Mouse (Mus musculus) myocyte (in vitro differentiated cells): Measurements from ENCODE around the gene Ppp1r10. TPM values are rescaled to one million over a fixed set of nuclear protein-coding genes. Genes with fewer than 3 reads are reported as not detected.
A peak's percentile ranks its signal among the peaks of the same experiment; 100 is the strongest.

Source experiments
- H3K27me3 ChIP-seq: one replicate; pipeline ENCODE4 v1.6.1; 2011; ENCODE audit not compliant: control insufficient read depth, insufficient read depth, insufficient read length
- H3K36me3 ChIP-seq: one replicate; pipeline ENCODE4 v1.6.1; 2011; ENCODE audit not compliant: control insufficient read depth, insufficient read depth
- H3K4me2 ChIP-seq: one replicate; pipeline ENCODE4 v1.6.1; 2011; ENCODE audit warnings: low read depth, control low read depth
- H3K4me3 ChIP-seq: one replicate; pipeline ENCODE4 v1.5.1; 2011; ENCODE audit warnings: mild to moderate bottlenecking, control low read depth, moderate library complexity
- H3K79me2 ChIP-seq: one replicate; pipeline ENCODE4 v1.6.1; 2011; ENCODE audit not compliant: control insufficient read depth, insufficient read depth
- H3ac ChIP-seq: one replicate; pipeline ENCODE4 v1.6.1; 2011; ENCODE audit not compliant: control insufficient read depth, insufficient read length
- CEBPB ChIP-seq: IDR thresholded peaks from 2 replicates; pipeline ENCODE4 v1.6.1; 2011; ENCODE audit warnings: mild to moderate bottlenecking, moderate library complexity; ENCODE audit not compliant: poor library complexity, insufficient read depth, severe bottlenecking
- E2F4 ChIP-seq: IDR thresholded peaks from one replicate; pipeline ENCODE4 v1.6.1; 2011; ENCODE audit warnings: mild to moderate bottlenecking, control low read depth, moderate library complexity; ENCODE audit not compliant: insufficient read depth
- MAX ChIP-seq: IDR thresholded peaks from one replicate; pipeline ENCODE4 v1.6.1; 2011; ENCODE audit warnings: low read depth, mild to moderate bottlenecking, control low read depth
- MYOD1 ChIP-seq, 3 experiments: IDR thresholded peaks; one replicate each; pipeline ENCODE4 v1.6.1; 2011; ENCODE audit warnings: control low read depth in 2 of 3, low read depth in 2 of 3, mild to moderate bottlenecking in 2 of 3, moderate library complexity in 1 of 3; ENCODE audit not compliant: insufficient read length in 2 of 3, control insufficient read depth in 1 of 3
- MYOG ChIP-seq, 3 experiments: IDR thresholded peaks; one replicate each; pipeline ENCODE4 v1.6.1; 2011; ENCODE audit warnings: control low read depth in 2 of 3, low read depth in 2 of 3, mild to moderate bottlenecking in 2 of 3; ENCODE audit not compliant: insufficient read length in 2 of 3, control insufficient read depth in 1 of 3, insufficient read depth in 1 of 3
- POLR2A ChIP-seq: IDR thresholded peaks from one replicate; pipeline ENCODE4 v1.6.1; 2011; ENCODE audit warnings: low read depth, mild to moderate bottlenecking, control low read depth, moderate library complexity; ENCODE audit not compliant: insufficient read length
- POLR2AphosphoS2 ChIP-seq: IDR thresholded peaks from one replicate; pipeline ENCODE4 v1.6.1; 2011; ENCODE audit warnings: low read depth, control low read depth; ENCODE audit not compliant: insufficient read length
- REST ChIP-seq: IDR thresholded peaks from one replicate; pipeline ENCODE4 v1.6.1; 2011; ENCODE audit warnings: mild to moderate bottlenecking, control low read depth, moderate library complexity; ENCODE audit not compliant: insufficient read depth, insufficient read length
- SRF ChIP-seq: IDR thresholded peaks from one replicate; pipeline ENCODE4 v1.6.1; 2011; ENCODE audit warnings: low read depth; ENCODE audit not compliant: control insufficient read depth, insufficient read length
- TCF12 ChIP-seq: IDR thresholded peaks from one replicate; pipeline ENCODE4 v1.6.1; 2011; ENCODE audit warnings: mild to moderate bottlenecking, control low read depth; ENCODE audit not compliant: poor library complexity, insufficient read depth, severe bottlenecking
- TCF3 ChIP-seq: IDR thresholded peaks from one replicate; pipeline ENCODE4 v1.6.1; 2011; ENCODE audit warnings: low read depth, control low read depth; ENCODE audit not compliant: insufficient read length
- USF1 ChIP-seq: IDR thresholded peaks from one replicate; pipeline ENCODE4 v1.6.1; 2011; ENCODE audit warnings: low read depth, mild to moderate bottlenecking, control low read depth, moderate library complexity
- polyA plus RNA-seq: library from polyadenylated mRNA; unstranded; fragments of >200 nt; fragmentation: generic; extraction: Trizol; gene quantifications from one replicate; pipeline ENCODE4 v1.2.1, GENCODE M21; 2012; ENCODE audit warnings: missing spikeins

Gene Ppp1r10
- polyA plus RNA-seq, 1 experiment, result 32.9 TPM

- Histone ChIP-seq H3K4me3 (peak overlapping the region; percentile 95), H3K36me3 (peaks cover 4% of the 10 kb centered on the region), H3K4me2 (peak overlapping the region; percentile 97), H3K79me2 (peaks cover 39% of the 10 kb centered on the region), H3ac (peak overlapping the region; percentile 38), H3K27me3 (no peaks in the 10 kb centered on the region)
- peak; percentile 55 for TF ChIP-seq POLR2AphosphoS2
- TF ChIP-seq USF1, result no peak
- 0 out of 2 replicates have a peak, but pooled peaks have one; percentile 37 for TF ChIP-seq CEBPB
These were observed 62.7 kb downstream of the Ppp1r10 start for GRCm38 (mm10) chr17:35978811-35979400.

GRCm38 (mm10) chr17:35979401-35980362, 63.4 kb downstream of the Ppp1r10 start, which contains the start of the genes Gnl1 and Prr3:
TSS of gene Gnl1 (plus strand) at chr17:35979851.
TSS of gene Prr3 (minus strand) at chr17:35980236.
- TF ChIP-seq TCF3, result no peak
- peak in 1 of 3 experiments; percentile 2 for TF ChIP-seq MYOG (IDR thresholded peaks at IDR 0.05; ENCODE audit: control insufficient read depth in 1 of 3, insufficient read depth in 1 of 3, insufficient read length in 2 of 3, low read depth in 2 of 3)
- H3K27me3 ChIP-seq, result no peaks in the 10 kb centered on the region
- H3K4me2 ChIP-seq, result peak within 1 kb of the TSS; percentile 97
- H3K36me3 ChIP-seq, result peaks cover 4% of the 10 kb centered on the region
- peak within 1 kb of the TSS; percentile 38 for H3ac ChIP-seq
- H3K79me2 ChIP-seq, result peaks cover 39% of the 10 kb centered on the region
- peak within 1 kb of the TSS; percentile 95 for H3K4me3 ChIP-seq

- H3K4me3 ChIP-seq, result peak overlapping the region; percentile 95
- TF ChIP-seq SRF (no peak), POLR2A (peak; percentile 39), MYOD1 (IDR thresholded peaks at IDR 0.05; ENCODE audit: control insufficient read depth in 1 of 3, insufficient read length in 2 of 3, low read depth in 2 of 3) (no peak), TCF12 (no peak), REST (no peak), E2F4 (no peak), TCF3 (no peak), MAX (no peak), POLR2AphosphoS2 (peak; percentile 30), USF1 (no peak)
- H3ac ChIP-seq, result peak overlapping the region; percentile 38
- H3K79me2 ChIP-seq, result peaks cover 39% of the 10 kb centered on the region
- peak overlapping the region; percentile 92 for H3K4me2 ChIP-seq
- peaks cover 4% of the 10 kb centered on the region for H3K36me3 ChIP-seq
- H3K27me3 ChIP-seq, result no peaks in the 10 kb centered on the region
These were observed 64.1 kb downstream of the Ppp1r10 start for GRCm38 (mm10) chr17:35980363-35980754.

GRCm38 (mm10) chr17:35981776-35982175, 65.5 kb downstream of the Ppp1r10 start:
- Histone ChIP-seq H3K4me3 (no peak overlapping the region), H3K79me2 (peaks cover 32% of the 10 kb centered on the region), H3ac (no peak overlapping the region), H3K27me3 (no peaks in the 10 kb centered on the region), H3K36me3 (peaks cover 9% of the 10 kb centered on the region), H3K4me2 (no peak overlapping the region)
- TF ChIP-seq POLR2A (no peak), MYOD1 (IDR thresholded peaks at IDR 0.05; ENCODE audit: control insufficient read depth in 1 of 3, insufficient read length in 2 of 3, low read depth in 2 of 3) (no peak), TCF3 (no peak), POLR2AphosphoS2 (no peak), USF1 (no peak), CEBPB (no peak), MYOG (IDR thresholded peaks at IDR 0.05; ENCODE audit: control insufficient read depth in 1 of 3, insufficient read depth in 1 of 3, insufficient read length in 2 of 3, low read depth in 2 of 3) (no peak)

Other genes starting within 250 kb of the Ppp1r10 start
- 13.7 TPM for gene Vars2, start 248.8 kb upstream of the Ppp1r10 start, polyA plus RNA-seq
- gene Gtf2h4, start 242.7 kb upstream of the Ppp1r10 start, polyA plus RNA-seq, result 27.4 TPM
- 65.6 TPM for gene Ddr1, start 211.8 kb upstream of the Ppp1r10 start, polyA plus RNA-seq
- 45.1 TPM for gene Ier3, start 94.8 kb upstream of the Ppp1r10 start, polyA plus RNA-seq
- 107 TPM for gene Flot1, start 93.2 kb upstream of the Ppp1r10 start, polyA plus RNA-seq
- gene Tubb5, start 78.1 kb upstream of the Ppp1r10 start, polyA plus RNA-seq, result 692 TPM
- gene Mdc1, start 74.9 kb upstream of the Ppp1r10 start, polyA plus RNA-seq, result 7.0 TPM
- 18.5 TPM for gene Nrm, start 55.1 kb upstream of the Ppp1r10 start, polyA plus RNA-seq
- 46.2 TPM for gene Ppp1r18, start 50.8 kb upstream of the Ppp1r10 start, polyA plus RNA-seq
- gene Dhx16, start 36.6 kb upstream of the Ppp1r10 start, polyA plus RNA-seq, result 29.4 TPM
- gene 2310061I04Rik, start 19.0 kb upstream of the Ppp1r10 start, polyA plus RNA-seq, result 33.7 TPM
- 23.1 TPM for gene Atat1, start 6.4 kb upstream of the Ppp1r10 start, polyA plus RNA-seq
- 104 TPM for gene Mrps18b, start within 50 bp of the Ppp1r10 start, polyA plus RNA-seq
- gene Abcf1, start 53.3 kb downstream of the Ppp1r10 start, polyA plus RNA-seq, result 90.1 TPM
- 64.1 TPM for gene Gnl1, start 63.4 kb downstream of the Ppp1r10 start, polyA plus RNA-seq
- 14.1 TPM for gene Prr3, start 63.8 kb downstream of the Ppp1r10 start, polyA plus RNA-seq
- gene H2-T24, start 104.1 kb downstream of the Ppp1r10 start, polyA plus RNA-seq, result 0.47 TPM
- gene H2-T23, start 116.4 kb downstream of the Ppp1r10 start, polyA plus RNA-seq, result 13.6 TPM
- 22.1 TPM for gene H2-T22, start 126.3 kb downstream of the Ppp1r10 start, polyA plus RNA-seq
- gene Gm6034, start 126.5 kb downstream of the Ppp1r10 start, polyA plus RNA-seq, result not detected
- gene Gm11127, start 141.9 kb downstream of the Ppp1r10 start, polyA plus RNA-seq, result 0.23 TPM
- not detected for gene Gm19684, start 205.2 kb downstream of the Ppp1r10 start, polyA plus RNA-seq
- gene Gm7030, start 213.0 kb downstream of the Ppp1r10 start, polyA plus RNA-seq, result not detected